Mouse (Mus musculus) G1E (cell line): ENCODE results near the gene Dpy19l2.
A peak's percentile ranks its signal among the peaks of the same experiment; 100 is the strongest.

ENCODE experiments used
- CTCF ChIP-seq: IDR thresholded peaks from 2 replicates; pipeline ENCODE4 v1.5.1; 2012; ENCODE audit warnings: low read depth, low read length, inconsistent platforms, mixed read lengths
- TAL1 ChIP-seq: conservative IDR thresholded peaks from 2 replicates; pipeline ENCODE4 v1.6.1; 2012; ENCODE audit warnings: low read depth, low read length, inconsistent platforms, mixed read lengths

DNA sequence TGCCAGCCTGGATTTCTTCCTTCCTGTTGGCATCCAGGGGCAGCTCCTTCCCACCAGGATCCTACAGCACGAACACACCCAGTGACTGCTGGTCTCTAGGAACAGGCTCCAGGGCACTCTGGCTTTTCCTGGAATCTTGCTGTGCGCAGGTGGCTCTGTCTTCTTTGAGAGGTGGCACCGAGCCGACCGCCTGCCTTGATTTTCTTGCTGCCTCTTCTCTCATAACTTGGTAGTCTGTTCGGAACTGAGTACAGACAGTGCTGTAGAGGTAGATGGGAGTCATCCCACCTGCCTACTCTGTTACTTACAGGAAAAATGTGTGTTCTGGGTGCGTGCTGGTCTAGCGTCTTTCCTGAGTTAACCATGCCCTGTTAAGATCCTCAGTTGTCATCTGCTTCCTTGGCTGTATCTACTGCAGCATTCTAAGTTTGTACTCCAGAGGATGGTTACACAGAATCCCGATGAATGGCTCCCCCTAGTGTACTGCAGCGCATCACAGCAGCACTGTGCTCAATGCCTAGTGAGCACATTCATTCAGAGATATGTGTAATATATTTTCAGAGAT, 179.4 kb downstream of the Dpy19l2 start:
- TF ChIP-seq CTCF: peak; percentile 57; the same call in 1 of the 2 replicates
- TF ChIP-seq TAL1: no peak
